Mouse (Mus musculus): ENCODE data around the gene Zfp524. TPM values are rescaled to one million over a fixed set of nuclear protein-coding genes. Genes with fewer than 3 reads are reported as not detected.
"Not testable (repeated sequence)": the region's sequence is repeated elsewhere in the genome, so short reads cannot be mapped to it uniquely, and the experiment has no call there.

Zfp524 gene
- total RNA-seq, 2 experiments from 2014 or later, result 8.5 to 23.3 TPM

DNA sequence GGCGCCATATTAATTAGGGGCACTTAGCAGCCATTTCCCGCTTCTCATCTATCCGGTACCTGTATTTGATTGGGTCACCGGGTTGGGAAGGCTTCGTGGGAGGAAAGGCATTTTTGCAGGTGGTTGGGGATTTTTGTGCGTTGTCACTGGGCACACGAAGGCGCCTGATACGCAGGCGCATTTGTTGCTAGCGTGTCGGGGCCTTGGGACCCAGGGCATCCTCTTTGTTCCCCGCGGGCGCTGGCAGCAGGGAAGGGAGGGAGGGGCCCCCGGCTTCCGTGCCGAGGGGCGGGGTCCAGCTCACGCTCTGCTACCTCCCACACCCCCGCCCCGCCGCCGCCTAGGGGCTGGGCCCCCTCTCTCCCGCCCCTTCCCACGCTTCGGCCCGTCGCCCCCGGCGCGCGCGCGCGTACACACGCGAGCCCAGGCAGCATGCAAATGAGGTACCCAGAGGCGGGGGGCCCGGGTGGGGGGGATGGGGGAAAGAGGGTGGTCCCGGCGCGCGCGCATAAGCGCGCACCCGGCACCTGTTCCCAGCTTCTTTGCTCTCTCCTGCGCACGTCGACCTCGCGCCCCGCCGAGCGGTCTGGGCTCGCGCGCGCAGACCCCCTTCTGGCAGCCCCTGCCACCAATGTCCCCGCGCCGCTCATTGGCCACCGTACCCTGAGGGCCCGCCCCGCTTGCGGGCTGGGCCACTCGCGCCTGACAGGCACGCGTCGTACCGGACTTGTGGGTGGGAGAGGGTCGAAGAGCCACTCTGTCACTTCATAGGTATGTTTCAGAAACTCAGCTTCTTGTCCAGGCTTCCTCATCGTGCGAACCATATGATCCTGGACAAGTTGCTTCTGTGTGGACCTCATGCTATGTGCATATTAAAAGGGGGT, 1.1 kb downstream of the Zfp524 start, which contains the start of gene Gm44973:
Gene Gm44973, plus strand, starts transcription at position 379 of the 884 bp plus-strand sequence.
- peak; percentile 51 for ATAC-seq (replicated peaks; ENCODE audit: poor library complexity, severe bottlenecking)

DNA sequence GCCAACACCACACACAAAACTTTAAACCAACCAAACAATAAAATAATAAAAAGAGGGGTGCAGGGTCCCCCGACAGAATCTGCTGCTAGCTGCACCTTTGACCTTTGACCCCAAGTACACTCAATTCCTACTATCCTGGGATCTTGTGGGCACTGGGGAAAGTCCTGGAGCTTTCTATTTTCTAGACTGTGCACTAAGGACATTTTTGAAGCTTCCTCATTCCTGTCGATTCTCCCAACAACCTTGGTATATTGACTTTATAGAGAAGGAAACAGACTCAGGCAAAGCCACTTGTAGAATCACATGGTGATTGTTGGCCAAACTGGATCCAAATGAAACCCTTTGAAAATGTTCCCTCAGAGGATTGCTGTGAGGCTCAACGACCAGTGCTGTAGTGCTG, 1.8 kb downstream of the Zfp524 start:
- no peak for ATAC-seq (replicated peaks; ENCODE audit: poor library complexity, severe bottlenecking)

DNA sequence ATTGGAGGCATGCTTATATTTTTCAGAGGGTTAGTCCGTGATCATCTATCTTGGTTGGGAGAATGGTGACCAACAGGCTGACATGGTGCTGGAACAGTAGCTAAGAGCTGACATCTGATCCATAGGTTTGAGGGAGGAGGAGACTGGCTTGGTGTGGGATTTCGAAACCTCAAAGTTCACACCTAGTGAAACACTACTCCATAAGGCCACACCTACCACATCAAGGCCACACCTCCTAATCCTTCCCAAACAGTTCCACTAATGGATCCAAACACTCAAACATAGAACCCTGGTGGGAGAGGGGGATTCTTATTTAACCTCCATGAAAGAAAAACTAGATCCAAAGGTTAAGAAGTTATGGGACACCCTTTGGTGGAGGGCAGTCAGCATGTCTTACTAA, 2.7 kb downstream of the Zfp524 start:
- ATAC-seq (replicated peaks; ENCODE audit: poor library complexity, severe bottlenecking), result no peak

DNA sequence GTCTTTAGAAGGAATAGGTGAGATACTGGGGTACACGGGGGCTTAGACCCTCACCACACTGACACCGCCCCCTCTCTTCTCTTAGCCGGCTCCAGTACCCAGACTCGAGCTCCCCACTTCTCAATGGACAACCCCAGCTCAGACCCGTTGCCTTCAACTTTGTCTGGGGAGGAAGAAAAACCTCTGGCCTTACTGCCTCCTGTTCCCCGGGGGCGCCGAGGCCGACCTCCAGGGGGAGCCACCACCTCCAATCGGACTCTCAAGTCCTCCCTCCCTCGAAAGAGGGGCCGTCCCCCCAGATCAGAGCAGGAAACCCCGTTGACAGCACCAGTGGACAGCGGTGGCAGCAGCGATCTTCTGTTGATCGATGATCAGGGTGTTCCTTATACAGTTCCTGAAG, 3.1 kb downstream of the Zfp524 start:
- no peak for ATAC-seq (replicated peaks; ENCODE audit: poor library complexity, severe bottlenecking)

DNA sequence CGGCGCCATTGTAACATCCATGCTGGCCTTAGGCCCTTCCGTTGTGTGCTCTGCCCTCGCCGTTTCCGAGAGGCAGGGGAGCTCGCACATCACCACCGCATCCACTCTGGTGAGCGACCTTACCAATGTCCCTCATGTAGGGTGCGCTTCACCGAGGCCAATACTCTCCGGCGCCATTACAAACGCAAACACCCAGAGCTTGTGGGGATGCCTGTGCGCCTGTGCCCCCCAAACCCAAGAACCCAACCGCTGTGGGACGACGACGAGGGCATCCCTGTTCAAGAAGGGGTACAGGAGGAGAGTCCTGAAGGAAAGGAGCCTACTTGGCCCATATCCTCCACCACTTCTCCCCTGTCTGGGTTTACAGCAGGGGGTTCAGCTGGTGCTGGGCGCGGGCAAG, 3.7 kb downstream of the Zfp524 start:
- ATAC-seq (replicated peaks; ENCODE audit: poor library complexity, severe bottlenecking), result no peak

DNA sequence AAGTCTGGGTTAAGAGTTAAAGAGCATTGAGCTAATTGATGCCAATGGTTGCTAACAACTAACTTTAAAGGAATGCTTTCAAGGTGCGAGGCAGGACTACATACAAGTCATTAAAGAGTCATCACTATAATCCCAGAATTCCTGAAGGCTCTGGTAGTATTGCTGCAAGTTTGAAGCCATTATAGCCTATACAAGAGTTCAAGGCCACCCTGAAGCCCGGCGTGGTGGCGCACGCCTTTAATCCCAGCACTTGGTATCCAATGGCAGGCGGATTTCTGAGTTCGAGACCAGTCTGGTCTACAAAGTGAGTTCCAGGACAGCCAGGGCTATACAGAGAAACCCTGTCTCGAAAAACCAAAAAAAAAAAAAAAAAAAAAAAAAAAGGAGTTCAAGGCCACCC, 5.4 kb downstream of the Zfp524 start:
- ATAC-seq (replicated peaks; ENCODE audit: poor library complexity, severe bottlenecking), result not testable (repeated sequence)

DNA sequence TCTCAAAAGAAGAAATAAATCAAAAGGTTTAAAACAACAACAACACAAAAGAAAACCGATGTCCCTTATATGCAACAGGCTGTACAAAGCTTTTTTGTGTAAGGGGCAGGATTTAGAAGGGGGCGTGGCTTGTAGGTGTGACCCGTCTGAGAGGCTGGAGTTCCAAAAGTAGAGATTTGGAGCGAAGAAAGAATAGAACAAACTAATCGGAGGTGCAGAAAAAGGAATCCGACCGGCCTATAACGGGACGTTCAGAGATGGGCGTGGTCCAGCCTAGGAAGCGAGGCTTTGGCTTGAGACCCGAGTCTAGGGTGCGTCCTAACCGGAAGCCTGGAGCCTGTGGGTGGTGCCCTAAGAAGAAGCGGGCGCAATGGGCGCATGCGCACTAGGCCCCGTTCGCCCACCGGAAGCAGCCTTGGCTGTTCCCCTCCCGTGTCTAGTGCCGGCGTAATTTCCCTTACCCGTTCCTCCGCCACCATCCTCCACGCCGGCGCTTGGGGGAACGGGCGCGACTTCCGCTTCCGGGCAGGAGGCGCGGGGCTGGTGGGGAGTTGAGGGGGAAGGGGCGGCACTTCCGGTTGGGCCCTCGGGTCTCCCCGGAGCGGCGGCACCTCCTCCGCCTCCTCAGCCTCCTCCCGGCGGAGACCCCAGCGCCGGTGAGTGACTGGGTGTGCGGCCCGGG, 5.9 kb downstream of the Zfp524 start, which contains the start of the genes Zfp865 and Ccdc106:
Gene Zfp865, plus strand, starts transcription at position 377 of the 682 bp plus-strand sequence.
Gene Ccdc106, plus strand, starts transcription at position 554 of the 682 bp plus-strand sequence.
- ATAC-seq (replicated peaks; ENCODE audit: poor library complexity, severe bottlenecking), result peak; percentile 76

DNA sequence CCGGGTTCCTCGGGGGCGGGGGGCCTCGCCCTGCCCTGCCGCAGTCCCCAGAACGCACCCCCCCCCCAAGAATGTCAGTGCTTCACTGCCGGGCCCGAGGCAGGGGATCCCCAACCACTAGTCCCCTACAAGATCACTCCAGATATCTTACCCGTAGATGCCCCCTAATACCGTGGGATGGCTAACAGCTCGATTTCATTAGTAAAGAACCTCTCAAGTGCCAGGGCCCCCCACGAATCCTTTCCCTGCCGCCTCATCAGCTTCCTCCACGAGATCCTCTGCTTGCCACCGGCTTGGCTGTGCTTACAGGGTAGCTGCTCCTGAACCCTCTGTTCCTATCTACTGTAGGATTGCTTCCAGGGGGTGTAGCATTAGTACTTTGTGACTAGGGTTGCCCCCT, 6.5 kb downstream of the Zfp524 start:
- ATAC-seq (replicated peaks; ENCODE audit: poor library complexity, severe bottlenecking), result no peak

DNA sequence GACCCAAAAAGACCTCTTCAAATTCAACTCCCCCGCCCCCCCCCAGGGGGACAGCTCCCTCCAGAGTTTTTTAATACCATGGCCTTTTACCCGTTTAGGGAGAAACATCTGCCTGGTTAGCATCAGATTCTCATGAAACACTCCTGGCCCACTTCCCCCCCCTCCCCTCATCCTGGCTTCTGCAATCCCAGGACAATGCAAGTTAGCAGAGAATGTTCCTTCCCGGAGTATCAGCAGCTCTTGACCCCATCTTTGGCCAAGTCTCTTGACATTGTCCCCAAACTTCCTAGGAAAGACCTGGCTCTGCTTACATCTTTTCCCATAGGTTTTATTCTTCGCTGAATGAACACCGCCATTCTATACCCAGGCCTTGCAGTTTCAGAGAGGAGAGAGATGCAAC, 7.0 kb downstream of the Zfp524 start:
- ATAC-seq (replicated peaks; ENCODE audit: poor library complexity, severe bottlenecking), result no peak

DNA sequence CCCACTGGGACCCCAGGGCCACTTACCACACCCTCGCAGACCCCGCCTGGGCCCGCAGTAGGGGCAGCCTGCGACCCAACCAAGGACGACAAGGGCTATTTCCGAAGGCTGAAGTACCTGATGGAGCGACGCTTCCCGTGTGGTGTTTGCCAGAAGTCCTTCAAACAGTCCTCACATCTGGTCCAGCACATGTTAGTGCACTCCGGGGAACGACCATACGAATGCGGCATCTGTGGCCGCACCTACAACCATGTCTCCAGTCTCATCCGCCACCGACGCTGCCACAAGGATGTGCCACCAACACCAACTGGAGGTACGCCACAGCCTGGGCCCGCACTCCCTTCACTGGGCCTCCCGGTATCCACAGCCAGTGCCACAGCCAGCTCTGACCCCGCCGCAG, 15.3 kb downstream of the Zfp524 start:
- ATAC-seq (replicated peaks; ENCODE audit: poor library complexity, severe bottlenecking), result no peak

DNA sequence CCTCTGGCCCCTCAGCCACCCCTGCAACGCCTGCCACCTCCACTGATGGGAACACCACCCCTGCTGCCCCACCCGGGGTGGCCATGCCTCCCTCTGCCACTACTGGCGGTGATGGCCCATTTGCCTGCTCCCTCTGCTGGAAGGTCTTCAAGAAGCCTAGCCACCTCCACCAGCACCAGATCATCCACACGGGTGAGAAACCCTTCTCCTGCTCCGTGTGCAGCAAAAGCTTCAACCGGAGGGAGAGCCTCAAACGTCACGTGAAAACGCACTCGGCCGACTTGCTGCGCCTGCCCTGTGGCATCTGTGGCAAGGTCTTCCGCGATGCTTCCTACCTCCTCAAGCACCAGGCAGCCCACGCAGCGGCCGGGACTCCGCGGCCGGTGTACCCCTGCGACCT, 15.7 kb downstream of the Zfp524 start:
- no peak for ATAC-seq (replicated peaks; ENCODE audit: poor library complexity, severe bottlenecking)

DNA sequence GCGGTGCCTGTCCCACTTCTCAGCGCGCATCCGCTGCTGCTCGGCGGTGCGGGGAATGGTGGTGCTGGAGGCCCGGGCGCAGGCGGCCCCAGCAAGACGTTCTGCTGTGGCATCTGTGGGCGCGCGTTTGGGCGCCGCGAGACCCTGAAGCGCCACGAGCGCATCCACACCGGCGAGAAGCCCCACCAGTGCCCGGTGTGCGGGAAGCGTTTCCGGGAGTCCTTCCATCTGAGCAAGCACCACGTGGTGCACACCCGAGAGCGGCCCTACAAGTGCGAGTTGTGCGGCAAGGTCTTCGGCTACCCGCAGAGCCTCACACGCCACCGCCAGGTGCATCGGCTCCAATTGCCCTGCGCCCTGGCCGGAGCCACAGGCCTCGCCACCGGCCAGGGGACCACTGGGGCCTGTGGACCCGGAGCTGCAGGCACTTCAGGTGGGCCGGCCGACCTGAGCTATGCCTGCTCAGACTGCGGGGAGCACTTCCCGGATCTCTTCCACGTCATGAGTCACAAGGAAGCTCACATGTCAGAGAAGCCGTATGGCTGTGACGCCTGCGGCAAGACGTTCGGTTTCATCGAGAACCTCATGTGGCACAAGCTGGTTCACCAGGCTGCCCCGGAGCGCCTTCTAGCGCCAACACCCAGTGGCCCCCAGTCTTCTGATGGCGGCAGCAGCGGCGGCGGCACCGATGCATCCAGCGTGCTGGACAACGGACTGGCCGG, 16.5 kb downstream of the Zfp524 start:
- no peak for ATAC-seq (replicated peaks; ENCODE audit: poor library complexity, severe bottlenecking)

DNA sequence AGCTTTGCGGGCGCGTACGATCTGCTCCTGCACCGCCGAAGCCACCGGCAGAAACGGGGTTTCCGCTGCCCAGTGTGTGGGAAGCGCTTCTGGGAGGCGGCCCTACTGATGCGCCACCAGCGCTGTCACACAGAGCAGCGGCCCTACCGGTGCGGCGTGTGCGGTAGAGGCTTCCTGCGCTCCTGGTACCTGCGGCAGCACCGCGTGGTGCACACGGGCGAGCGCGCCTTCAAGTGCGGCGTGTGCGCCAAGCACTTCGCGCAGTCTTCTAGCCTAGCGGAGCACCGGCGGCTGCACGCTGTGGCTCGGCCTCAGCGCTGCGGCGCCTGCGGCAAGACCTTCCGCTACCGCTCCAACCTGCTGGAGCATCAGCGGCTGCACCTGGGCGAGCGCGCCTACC, 17.3 kb downstream of the Zfp524 start:
- ATAC-seq (replicated peaks; ENCODE audit: poor library complexity, severe bottlenecking), result no peak

DNA sequence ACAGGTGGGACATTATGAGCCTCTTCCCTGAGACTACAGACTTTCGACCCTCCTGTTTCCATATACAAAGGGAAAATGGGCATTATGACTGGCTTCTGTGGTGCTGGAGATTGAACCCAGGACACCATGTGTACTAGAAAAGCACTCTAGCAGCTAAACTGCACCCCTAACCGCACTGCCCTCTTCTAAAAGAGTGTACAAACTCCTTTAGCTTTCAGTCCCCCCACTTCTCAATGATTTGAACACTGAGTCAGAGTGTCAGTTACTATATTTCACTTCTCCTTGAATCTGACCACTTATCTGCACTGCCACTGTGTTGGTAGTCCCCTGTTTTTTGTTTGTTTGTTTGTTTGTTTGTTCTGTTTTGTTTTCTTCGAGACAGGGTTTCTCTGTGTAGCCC, 19.6 kb downstream of the Zfp524 start, which contains the start of gene 4632433K11Rik:
Gene 4632433K11Rik, plus strand, starts transcription at position 301 of the 400 bp plus-strand sequence.
- no peak for ATAC-seq (replicated peaks; ENCODE audit: poor library complexity, severe bottlenecking)

DNA sequence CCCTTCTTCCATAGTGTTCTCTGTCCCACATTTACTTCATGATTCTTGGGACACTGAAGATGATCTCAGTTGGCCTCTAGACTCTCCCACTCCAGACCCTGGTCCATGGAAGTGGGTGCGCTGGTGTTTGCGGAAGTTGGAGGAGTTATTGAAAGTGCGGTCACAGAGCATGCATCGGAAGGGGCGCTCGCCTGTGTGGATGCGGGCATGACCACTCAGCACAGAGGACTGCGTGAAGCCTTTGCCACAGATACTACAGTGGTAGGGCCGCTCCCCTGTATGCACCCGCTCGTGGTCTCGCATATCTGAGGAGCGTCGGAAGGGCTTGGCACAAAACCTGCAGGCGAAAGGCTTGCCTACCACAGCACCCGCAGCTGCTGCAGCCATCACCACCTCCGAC, 21.4 kb downstream of the Zfp524 start:
- ATAC-seq (replicated peaks; ENCODE audit: poor library complexity, severe bottlenecking), result no peak

DNA sequence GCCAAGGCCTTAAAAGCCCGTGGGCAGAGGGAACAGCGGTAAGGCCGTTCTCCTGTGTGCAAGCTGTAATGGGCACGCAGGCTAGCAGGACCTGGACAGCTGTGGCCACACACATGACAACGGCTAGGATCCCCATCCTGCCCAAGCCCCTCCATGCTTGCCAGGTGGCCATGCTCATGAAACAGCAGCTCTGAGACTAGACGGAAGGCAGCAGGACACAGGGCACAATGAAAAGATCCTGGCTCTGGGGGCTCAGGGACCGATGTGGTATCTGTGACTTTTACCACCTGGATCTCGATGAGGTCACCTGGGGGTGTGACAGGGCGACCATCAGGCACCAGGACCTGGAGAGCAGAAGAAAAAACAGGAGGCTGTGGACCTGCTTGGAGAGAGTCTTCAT, 21.9 kb downstream of the Zfp524 start:
- no peak for ATAC-seq (replicated peaks; ENCODE audit: poor library complexity, severe bottlenecking)

DNA sequence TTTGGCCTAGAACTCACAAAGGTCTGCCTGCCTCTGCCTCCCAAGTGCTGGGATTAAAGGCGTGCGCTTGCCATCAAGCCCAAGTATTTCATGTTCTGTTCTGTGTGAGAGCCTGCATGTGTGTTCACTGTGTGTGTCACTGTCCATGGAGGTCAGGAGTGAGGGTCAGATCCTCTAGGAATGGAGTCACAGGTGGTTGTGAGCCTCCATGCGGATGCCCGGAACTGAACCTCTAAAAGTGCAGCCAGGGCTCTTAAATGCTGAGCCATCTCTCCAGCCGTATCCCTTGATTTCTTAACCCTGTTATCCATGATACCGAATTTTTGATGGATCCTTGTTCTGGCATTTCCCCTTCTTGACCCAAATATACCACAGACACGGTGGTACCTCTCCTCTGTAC, 22.8 kb downstream of the Zfp524 start:
- ATAC-seq (replicated peaks; ENCODE audit: poor library complexity, severe bottlenecking), result no peak

DNA sequence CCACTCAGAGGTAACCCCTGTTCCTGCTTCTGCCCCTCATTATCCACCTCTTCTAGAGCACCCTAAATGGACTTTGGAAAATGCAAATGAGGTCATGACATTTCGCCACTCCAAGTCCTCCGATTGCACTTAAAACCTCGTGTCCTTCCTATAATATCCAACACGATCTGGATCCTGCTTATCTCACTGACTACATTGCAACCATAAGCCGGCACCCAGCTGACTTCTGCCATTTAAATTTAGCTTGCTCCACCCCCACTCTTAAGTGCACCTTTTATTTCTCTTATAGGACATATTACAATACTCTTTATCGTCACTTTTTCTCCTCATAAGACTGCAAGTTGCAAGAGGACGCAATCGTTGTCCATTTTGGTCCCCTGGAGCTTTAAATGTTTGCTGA, 23.3 kb downstream of the Zfp524 start:
- no peak for ATAC-seq (replicated peaks; ENCODE audit: poor library complexity, severe bottlenecking)

DNA sequence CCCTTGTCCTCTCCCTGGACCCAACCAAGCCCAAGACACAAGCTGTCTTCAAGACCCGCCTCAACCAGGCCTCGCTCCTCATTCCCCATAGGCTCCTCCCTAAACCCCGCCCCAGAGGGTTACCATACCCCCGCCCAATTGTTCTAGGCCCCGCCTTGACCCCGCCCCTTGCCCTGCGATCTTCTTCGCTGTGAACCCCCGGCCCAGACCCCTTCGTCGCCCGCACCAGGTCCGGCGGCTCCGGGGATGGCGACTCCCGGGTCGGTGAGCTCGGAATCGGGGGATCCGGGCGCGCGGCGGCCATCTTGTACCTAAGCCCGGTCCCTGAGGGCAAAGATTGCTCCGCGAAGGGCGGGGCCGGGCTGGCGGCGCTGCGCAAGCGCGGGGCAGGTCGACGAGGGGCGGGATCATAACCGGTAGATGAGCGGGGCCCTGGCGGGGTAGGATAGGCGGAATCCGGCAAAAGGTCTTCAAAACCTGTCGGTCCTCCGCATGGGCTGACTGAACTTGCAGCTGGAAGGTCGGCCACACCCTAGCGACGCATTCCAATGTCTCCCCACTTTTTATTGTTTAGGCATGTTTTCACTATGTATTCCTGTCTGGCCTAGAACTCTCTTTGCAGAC, 24.0 kb downstream of the Zfp524 start, which contains the start of gene Zfp784:
Gene Zfp784, minus strand, starts transcription at position 338 of the 624 bp plus-strand sequence.
- peak; percentile 95 for ATAC-seq (replicated peaks; ENCODE audit: poor library complexity, severe bottlenecking)

DNA sequence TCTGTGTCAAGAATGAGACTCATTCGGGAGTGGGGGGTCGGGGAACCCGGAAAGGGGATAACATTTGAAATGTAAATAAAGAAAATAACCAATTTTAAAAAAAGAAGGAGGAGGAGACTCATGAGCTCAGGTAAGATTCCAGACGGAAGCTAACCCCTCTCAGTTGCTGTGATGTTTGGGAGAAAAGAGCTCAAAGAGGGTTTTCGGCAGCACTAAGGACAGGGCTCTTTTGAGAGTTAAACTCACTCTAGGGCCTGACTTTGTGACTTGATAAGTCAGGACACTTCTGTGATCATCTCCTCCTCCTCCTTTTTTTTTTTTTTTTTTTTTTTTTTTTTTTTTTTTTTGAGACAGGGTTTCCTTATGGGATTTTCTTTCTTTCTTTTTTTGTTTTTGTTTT, 24.7 kb downstream of the Zfp524 start:
- ATAC-seq (replicated peaks; ENCODE audit: poor library complexity, severe bottlenecking), result no peak

All from granulocyte monocyte progenitor cell, adult 5-6 weeks (primary cell).